Mouse (Mus musculus): ENCODE measurements around the gene Osbpl9. TPM values are rescaled to one million over a fixed set of nuclear protein-coding genes. Genes with fewer than 3 reads are reported as not detected.

Gene Osbpl9
- 100 to 1,000 TPM; 130 to 150 TPM for total RNA-seq (2023)

DNA sequence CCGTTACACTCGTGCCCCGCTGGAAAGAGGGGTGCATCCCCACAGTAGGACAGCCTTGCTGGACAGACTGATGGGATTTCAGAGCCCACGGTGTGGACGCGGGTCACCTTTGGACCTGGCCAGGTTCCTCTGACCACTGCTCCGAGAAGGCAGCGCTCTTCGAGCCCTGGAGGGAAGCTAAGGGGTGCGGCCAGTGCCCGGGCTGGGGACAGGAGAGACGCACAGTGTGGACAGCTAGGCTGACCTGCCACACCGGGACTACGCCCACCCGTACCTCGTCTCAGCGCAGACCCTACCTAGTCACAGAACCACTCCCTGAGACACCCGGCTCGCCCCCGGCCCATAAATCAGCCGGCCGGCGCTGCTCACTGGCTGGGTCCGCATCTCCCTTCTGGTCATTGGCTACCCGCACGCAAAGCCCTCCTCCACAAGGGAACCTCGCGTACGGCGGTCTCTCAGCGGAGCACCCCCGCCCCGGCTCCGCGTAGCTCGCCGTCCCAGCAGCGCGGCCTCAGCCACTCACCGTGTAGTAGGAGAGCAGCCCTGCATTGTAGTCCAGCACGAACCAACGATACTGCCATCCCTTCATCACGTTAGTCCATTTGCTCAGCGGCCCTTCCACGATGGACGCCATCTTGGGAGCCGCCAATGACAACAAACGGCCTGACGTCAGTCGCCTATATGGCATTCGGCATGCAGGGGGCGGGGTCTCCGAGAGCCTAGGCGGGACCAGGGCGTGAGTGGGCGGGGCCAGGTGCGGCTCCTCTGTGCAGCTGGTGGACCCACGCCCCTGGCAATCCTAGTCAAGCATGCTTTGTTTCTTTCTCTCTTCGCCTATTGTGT, at the start of gene Osbpl9:
Gene Osbpl9, minus strand, starts transcription at position 691 of the 843 bp plus-strand sequence.

DNA sequence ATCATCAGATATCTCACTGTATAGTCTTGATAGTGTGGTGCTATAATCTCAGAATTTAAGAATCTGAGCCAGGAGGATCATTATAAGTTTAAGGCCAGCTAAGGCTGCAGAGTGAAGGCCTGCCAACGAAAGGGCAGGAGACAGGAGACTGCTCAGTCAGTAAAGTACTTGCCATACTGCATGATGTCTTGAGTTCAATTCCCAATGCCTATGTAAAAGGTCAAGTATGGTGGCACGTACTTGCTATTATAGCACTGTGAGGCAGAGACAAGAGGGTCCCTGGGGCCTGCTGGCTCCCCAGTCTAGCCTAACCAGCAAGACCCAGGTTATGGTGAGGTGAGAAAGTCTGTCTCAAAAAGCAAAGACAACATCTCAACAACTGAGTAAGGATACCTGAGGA, 32.1 kb upstream of the Osbpl9 start, which contains the start of gene Calr4:
Gene Calr4, plus strand, starts transcription at position 301 of the 400 bp plus-strand sequence.

Other genes with a start within 250 kb of the Osbpl9 start
- gene Nrd1, start 201.6 kb downstream of the Osbpl9 start, total RNA-seq (2023) = 100 to 1,000 TPM; 170 to 182 TPM
- not detected for gene Calr4, start 32.2 kb upstream of the Osbpl9 start, total RNA-seq (2023)
- gene Eps15, start 78.0 kb upstream of the Osbpl9 start, total RNA-seq (2023) = 100 to 1,000 TPM; 122 to 129 TPM
- under 1 TPM in 1 of 2 experiments, not detected in 1; 0.91 TPM for gene Ttc39a, start 204.4 kb upstream of the Osbpl9 start, total RNA-seq (2023)